Mouse (Mus musculus) limb, embryonic 14.5 days (tissue): Measurements from ENCODE around the gene Asf1b. TPM values are rescaled to one million over a fixed set of nuclear protein-coding genes. Genes with fewer than 3 reads are reported as not detected.

Experiments
- ATAC-seq: fragments of 200-750 bp; cut with Nextera tagmentation; 2 replicates; pipeline ENCODE4 v1.8.0; 2017; ENCODE audit warnings: low read depth, moderate number of reproducible peaks, moderate TSS enrichment; ENCODE audit not compliant: low FRiP score
- DNase-seq: peaks from one replicate; pipeline ENCODE4 v3.0.0-alpha.2; 2015; ENCODE audit warnings: low spot score
- H3K27ac ChIP-seq: fragments of 300-500 bp; sonication (generic); replicated peaks from 2 replicates; pipeline ENCODE4 v1.5.1; 2014; ENCODE audit warnings: low read depth, mild to moderate bottlenecking, low read length, moderate library complexity, mixed read lengths
- H3K27me3 ChIP-seq: fragments of 300-500 bp; sonication (generic); 2 replicates; pipeline ENCODE4 v1.6.1; 2014; ENCODE audit warnings: low read length, mixed read lengths; ENCODE audit not compliant: control insufficient read depth, insufficient read depth
- H3K36me3 ChIP-seq: fragments of 300-500 bp; sonication (generic); 2 replicates; pipeline ENCODE4 v1.6.1; 2014; ENCODE audit warnings: mild to moderate bottlenecking, low read length, moderate library complexity, mixed read lengths; ENCODE audit not compliant: control insufficient read depth, insufficient read depth
- H3K4me1 ChIP-seq: fragments of 300-500 bp; sonication (generic); 2 replicates; pipeline ENCODE4 v1.6.1; 2014; ENCODE audit warnings: antibody characterized with exemption, low read length, mixed read lengths; ENCODE audit not compliant: control insufficient read depth, insufficient read depth
- H3K4me2 ChIP-seq: fragments of 300-500 bp; sonication (generic); replicated peaks from 2 replicates; pipeline ENCODE4 v1.6.1; 2014; ENCODE audit warnings: low read depth, mild to moderate bottlenecking, low read length, moderate library complexity; ENCODE audit not compliant: severe bottlenecking
- H3K4me3 ChIP-seq: fragments of 300-500 bp; sonication (generic); replicated peaks from 2 replicates; pipeline ENCODE4 v1.5.1; 2014; ENCODE audit warnings: low read length
- H3K9ac ChIP-seq: fragments of 300-500 bp; sonication (generic); 2 replicates; pipeline ENCODE4 v1.6.1; 2014; ENCODE audit warnings: mild to moderate bottlenecking, low read depth, low read length, moderate library complexity; ENCODE audit not compliant: severe bottlenecking
- H3K9me3 ChIP-seq: fragments of 300-500 bp; sonication (generic); 2 replicates; pipeline ENCODE4 v1.6.1; 2016; ENCODE audit warnings: low read length; ENCODE audit not compliant: control insufficient read depth
- POLR2A ChIP-seq: fragments of 200-500 bp; IDR thresholded peaks from 2 replicates; pipeline ENCODE4 v1.8.0; 2012; ENCODE audit warnings: inconsistent platforms, mild to moderate bottlenecking, moderate library complexity, borderline replicate concordance; ENCODE audit not compliant: insufficient read depth, insufficient read length; ENCODE audit errors: extremely low read depth
- WGBS: fragments of 180-500 bp; shearing (Covaris S2); extraction: QIAGEN DNeasy Blood & Tissue Kit; methylation state at CpG from one replicate; pipeline ENCODE4 v1.1.7; 2014; 5-methylcytosine and 5-hydroxymethylcytosine counted together
- polyA plus RNA-seq, 2 experiments: library from polyadenylated mRNA; depleted of rRNA in 1 of 2; stranded (reverse) in 1 of 2; unstranded in 1 of 2; fragments of >200 nt; fragmentation: Nextera tagmentation in 1 of 2; extraction: Ambion mirVana in 1 of 2; gene quantifications; 2 replicates each; pipeline versions ENCODE4 v1.2.1 to v1.2.3; 2012 to 2014

The Asf1b gene
- polyA plus RNA-seq, 2 experiments = 61.2 to 76.2 TPM

DNA sequence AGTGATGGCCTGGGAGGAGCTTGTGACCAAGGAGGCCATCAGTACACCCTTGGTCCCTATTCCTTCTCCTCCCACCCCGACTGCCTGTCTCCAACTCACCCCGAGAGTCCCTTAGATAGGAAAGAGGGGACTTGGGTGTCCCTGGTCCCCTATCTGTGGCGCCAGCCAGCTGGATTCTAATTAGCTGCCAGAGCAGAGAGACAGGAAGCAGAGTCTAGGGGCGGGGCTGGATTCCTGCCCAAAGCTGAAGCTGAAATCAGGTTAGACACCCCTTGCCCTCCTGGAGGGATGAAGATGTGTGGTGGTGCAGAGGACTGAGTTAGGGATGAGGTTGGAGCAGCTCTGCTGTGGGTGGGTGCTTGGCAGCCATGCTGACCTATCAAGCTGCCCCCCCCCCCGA lies 40.4 kb upstream of the Asf1b start:
- DNase-seq (no peak), ATAC-seq (no peak)
- no peak overlapping the region for H3K27ac ChIP-seq
- no peak overlapping the region for H3K4me3 ChIP-seq
- no peaks in the 10 kb centered on the region for H3K27me3 ChIP-seq
- H3K36me3 ChIP-seq = peaks cover 27% of the 10 kb centered on the region
- no peaks in the 10 kb centered on the region for H3K9me3 ChIP-seq
- TF ChIP-seq POLR2A = no peak
- no peak overlapping the region for H3K4me2 ChIP-seq
- no peak overlapping the region; the same call in 1 of the 2 replicates for H3K9ac ChIP-seq
- 49% methylated on average over 5 of the region's 5 CpGs for WGBS
- H3K4me1 ChIP-seq = peaks cover 4% of the 10 kb centered on the region; the same call in 1 of the 2 replicates

- Histone ChIP-seq H3K27ac (no peak overlapping the region), H3K9me3 (no peaks in the 10 kb centered on the region), H3K4me1 (peaks cover 4% of the 10 kb centered on the region; the same call in 1 of the 2 replicates), H3K4me3 (no peak overlapping the region), H3K36me3 (peaks cover 34% of the 10 kb centered on the region), H3K4me2 (no peak overlapping the region), H3K9ac (no peak overlapping the region), H3K27me3 (no peaks in the 10 kb centered on the region)
- 68% methylated on average over 5 of the region's 5 CpGs for whole genome bisulfite sequencing
- ATAC-seq (no peak), DNase-seq (no peak)
- no peak for TF ChIP-seq POLR2A
Measured at GRCm38 (mm10) chr8:83916015-83916414, 39.3 kb upstream of the Asf1b start.

- H3K9me3 ChIP-seq = no peaks in the 10 kb centered on the region
- WGBS = 80% methylated on average over 6 of the region's 6 CpGs
- no peak overlapping the region for H3K4me2 ChIP-seq
- H3K4me3 ChIP-seq = no peak overlapping the region
- H3K4me1 ChIP-seq = peaks cover 4% of the 10 kb centered on the region; the same call in 1 of the 2 replicates
- no peak for TF ChIP-seq POLR2A
- no peak overlapping the region for H3K9ac ChIP-seq
- ATAC-seq = no peak
- DNase-seq = no peak
- peaks cover 49% of the 10 kb centered on the region for H3K36me3 ChIP-seq
- no peaks in the 10 kb centered on the region for H3K27me3 ChIP-seq
- H3K27ac ChIP-seq = no peak overlapping the region
Measured at GRCm38 (mm10) chr8:83917566-83917965, 37.7 kb upstream of the Asf1b start.

GRCm38 (mm10) chr8:83921558-83921957 lies 33.7 kb upstream of the Asf1b start:
- Histone ChIP-seq H3K4me2 (no peak overlapping the region), H3K27ac (no peak overlapping the region), H3K4me1 (no peaks in the 10 kb centered on the region), H3K27me3 (no peaks in the 10 kb centered on the region), H3K4me3 (no peak overlapping the region), H3K9me3 (no peaks in the 10 kb centered on the region), H3K9ac (no peak overlapping the region), H3K36me3 (peaks cover 78% of the 10 kb centered on the region)
- peak; percentile 73 for DNase-seq
- 65% methylated on average over 3 of the region's 3 CpGs for WGBS
- no peak for TF ChIP-seq POLR2A
- no peak for ATAC-seq

DNA sequence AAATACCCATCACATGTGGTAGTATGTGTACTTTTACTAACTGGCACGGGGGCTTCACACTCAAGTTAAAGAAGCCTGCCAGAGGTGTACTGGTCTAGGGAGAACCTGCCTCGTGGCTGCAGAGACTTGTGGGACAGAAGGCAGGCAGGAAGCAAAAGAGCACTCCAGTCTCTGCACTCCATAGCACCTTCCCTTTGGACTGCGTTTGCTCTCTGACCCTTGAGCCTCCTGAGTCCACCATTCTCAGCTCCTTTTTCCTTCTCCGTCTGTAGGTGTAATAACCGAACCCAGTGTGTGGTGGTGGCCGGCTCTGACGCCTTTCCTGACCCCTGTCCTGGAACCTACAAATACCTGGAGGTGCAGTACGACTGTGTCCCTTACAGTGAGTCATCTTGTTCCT lies 32.6 kb upstream of the Asf1b start:
- 94% methylated on average over 8 of the region's 8 CpGs for WGBS
- no peak for TF ChIP-seq POLR2A
- Histone ChIP-seq H3K36me3 (peaks cover 89% of the 10 kb centered on the region), H3K27me3 (no peaks in the 10 kb centered on the region), H3K27ac (no peak overlapping the region), H3K4me2 (no peak overlapping the region), H3K9me3 (no peaks in the 10 kb centered on the region), H3K4me3 (no peak overlapping the region), H3K4me1 (no peaks in the 10 kb centered on the region), H3K9ac (no peak overlapping the region)
- ATAC-seq (no peak), DNase-seq (no peak)

- WGBS = 90% methylated on average over 5 of the region's 5 CpGs
- H3K9ac ChIP-seq = no peak overlapping the region
- no peak for TF ChIP-seq POLR2A
Measured at GRCm38 (mm10) chr8:83924585-83924984, 30.7 kb upstream of the Asf1b start.

More at GRCm38 (mm10) chr8:83924585-83924984, 30.7 kb upstream of the Asf1b start:
- Histone ChIP-seq H3K4me3 (no peak overlapping the region), H3K4me1 (no peaks in the 10 kb centered on the region), H3K9me3 (no peaks in the 10 kb centered on the region), H3K4me2 (no peak overlapping the region), H3K27ac (no peak overlapping the region), H3K27me3 (no peaks in the 10 kb centered on the region), H3K36me3 (peaks cover 92% of the 10 kb centered on the region)
- DNase-seq (no peak), ATAC-seq (no peak)
